Mouse (Mus musculus) C2C12 (cell line): Measurements from ENCODE around the gene Ddah2. TPM values are rescaled to one million over a fixed set of nuclear protein-coding genes. Genes with fewer than 3 reads are reported as not detected.
A peak's percentile ranks its signal among the peaks of the same experiment; 100 is the strongest.

ENCODE experiments used
- H3K27me3 ChIP-seq: one replicate; pipeline ENCODE4 v1.6.1; 2011; ENCODE audit not compliant: control insufficient read depth, insufficient read depth, insufficient read length
- H3K36me3 ChIP-seq: one replicate; pipeline ENCODE4 v1.6.1; 2011; ENCODE audit not compliant: control insufficient read depth, insufficient read depth
- H3K4me3 ChIP-seq: one replicate; pipeline ENCODE4 v1.5.1; 2011; ENCODE audit warnings: mild to moderate bottlenecking, control low read depth; ENCODE audit not compliant: poor library complexity, insufficient read depth, severe bottlenecking
- H3K79me2 ChIP-seq: one replicate; pipeline ENCODE4 v1.6.1; 2011; ENCODE audit not compliant: control insufficient read depth, insufficient read depth
- H3K79me3 ChIP-seq: one replicate; pipeline ENCODE4 v1.6.1; 2011; ENCODE audit warnings: low read depth, control low read depth
- H3ac ChIP-seq: one replicate; pipeline ENCODE3; 2011; ENCODE audit warnings: low read depth; ENCODE audit not compliant: control insufficient read depth, insufficient read length
- CEBPB ChIP-seq: IDR thresholded peaks from one replicate; pipeline ENCODE4 v1.6.1; 2011; ENCODE audit warnings: low read depth, mild to moderate bottlenecking, control low read depth, moderate library complexity
- CTCF ChIP-seq: IDR thresholded peaks from one replicate; pipeline ENCODE4 v1.5.1; 2011; ENCODE audit not compliant: control insufficient read depth, insufficient read depth, insufficient read length
- FOSL1 ChIP-seq: IDR thresholded peaks from one replicate; pipeline ENCODE4 v1.8.0; 2011; ENCODE audit warnings: mild to moderate bottlenecking, low read length; ENCODE audit not compliant: poor library complexity, insufficient read depth, severe bottlenecking
- MAX ChIP-seq: IDR thresholded peaks from one replicate; pipeline ENCODE4 v1.6.1; 2011; ENCODE audit warnings: mild to moderate bottlenecking, control low read depth
- MYOD1 ChIP-seq: IDR thresholded peaks from one replicate; pipeline ENCODE4 v1.6.1; 2011; ENCODE audit warnings: low read depth; ENCODE audit not compliant: control insufficient read depth, insufficient read length
- MYOG ChIP-seq: IDR thresholded peaks from one replicate; pipeline ENCODE4 v1.6.1; 2011; ENCODE audit not compliant: control insufficient read depth, insufficient read length; ENCODE audit errors: extremely low read depth
- USF1 ChIP-seq: IDR thresholded peaks from one replicate; pipeline ENCODE4 v1.6.1; 2011; ENCODE audit warnings: low read depth, mild to moderate bottlenecking, control low read depth, moderate library complexity
- polyA plus RNA-seq: library from polyadenylated mRNA; unstranded; fragments of >200 nt; fragmentation: generic; extraction: Trizol; gene quantifications from one replicate; pipeline ENCODE4 v1.2.1, GENCODE M21; 2012; ENCODE audit warnings: missing spikeins

Ddah2 gene
- polyA plus RNA-seq, 1 experiment = 129 TPM

DNA sequence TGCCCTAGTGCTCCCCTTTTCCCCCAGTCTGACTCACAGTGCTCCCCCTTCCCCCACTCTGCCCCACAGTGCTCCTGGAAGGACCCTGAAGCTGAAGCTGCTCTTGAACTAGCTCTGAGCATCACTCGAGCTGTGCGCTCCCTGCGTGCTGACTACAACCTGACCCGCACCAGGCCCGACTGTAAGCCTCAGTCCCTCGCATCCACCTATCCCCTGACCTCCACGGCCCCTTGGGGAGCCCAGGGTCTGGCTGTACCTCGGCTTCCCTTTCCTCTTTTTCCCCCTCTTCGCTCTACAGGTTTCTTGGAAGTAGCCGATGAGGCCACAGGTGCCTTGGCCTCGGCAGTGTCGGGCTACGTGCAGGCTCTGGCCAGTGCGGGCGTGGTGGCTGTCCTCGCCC lies 43.5 kb upstream of the Ddah2 start:
- no peaks in the 10 kb centered on the region for H3K27me3 ChIP-seq
- peak overlapping the region; percentile 11 for H3ac ChIP-seq
- H3K36me3 ChIP-seq = peaks cover 54% of the 10 kb centered on the region
- H3K79me3 ChIP-seq = no peaks in the 10 kb centered on the region
- no peak overlapping the region for H3K4me3 ChIP-seq
- H3K79me2 ChIP-seq = no peaks in the 10 kb centered on the region
- TF ChIP-seq MAX (no peak), MYOG (no peak), CEBPB (no peak), MYOD1 (no peak), CTCF (no peak), FOSL1 (no peak), USF1 (no peak)

GRCm38 (mm10) chr17:35016376-35016775 lies 42.5 kb upstream of the Ddah2 start, which contains the start of gene Vwa7:
Gene Vwa7, plus strand, starts transcription at chr17:35016579.
- H3K79me3 ChIP-seq = no peaks in the 10 kb centered on the region
- no peak for TF ChIP-seq CEBPB
- no peak for TF ChIP-seq USF1
- no peak for TF ChIP-seq FOSL1
- no peak for TF ChIP-seq MYOD1
- TF ChIP-seq MAX = no peak
- TF ChIP-seq MYOG = no peak
- TF ChIP-seq CTCF = no peak
- H3K27me3 ChIP-seq = no peaks in the 10 kb centered on the region
- peak within 1 kb of the TSS; percentile 11 for H3ac ChIP-seq
- H3K36me3 ChIP-seq = peaks cover 43% of the 10 kb centered on the region
- H3K79me2 ChIP-seq = no peaks in the 10 kb centered on the region
- H3K4me3 ChIP-seq = no peak within 1 kb of the TSS

GRCm38 (mm10) chr17:35016791-35017705 lies 41.8 kb upstream of the Ddah2 start:
- H3K27me3 ChIP-seq = no peaks in the 10 kb centered on the region
- no peak overlapping the region for H3ac ChIP-seq
- no peak for TF ChIP-seq MYOG
- TF ChIP-seq CEBPB = no peak
- TF ChIP-seq MYOD1 = no peak
- no peak for TF ChIP-seq USF1
- no peak for TF ChIP-seq FOSL1
- TF ChIP-seq CTCF = no peak
- TF ChIP-seq MAX = no peak
- no peaks in the 10 kb centered on the region for H3K79me2 ChIP-seq
- peaks cover 37% of the 10 kb centered on the region for H3K36me3 ChIP-seq
- no peak overlapping the region for H3K4me3 ChIP-seq
- no peaks in the 10 kb centered on the region for H3K79me3 ChIP-seq

DNA sequence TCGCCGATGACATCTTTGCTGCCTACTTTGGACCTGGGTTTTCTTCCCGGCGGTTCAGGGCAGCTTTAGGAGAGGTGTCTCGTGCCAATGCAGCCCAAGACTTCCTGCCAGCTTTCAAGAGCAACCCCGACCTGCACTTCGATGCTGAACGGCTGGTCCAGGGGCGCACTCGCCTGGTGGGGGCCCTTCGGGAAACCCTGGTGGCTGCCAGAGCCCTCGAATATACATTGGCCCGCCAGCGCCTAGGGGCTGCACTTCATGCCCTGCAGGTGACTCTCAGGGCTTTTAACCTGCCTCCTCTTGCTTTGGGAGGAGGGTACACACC lies 41.2 kb upstream of the Ddah2 start:
- no peaks in the 10 kb centered on the region for H3K79me3 ChIP-seq
- H3K79me2 ChIP-seq = no peaks in the 10 kb centered on the region
- H3K36me3 ChIP-seq = peaks cover 32% of the 10 kb centered on the region
- no peaks in the 10 kb centered on the region for H3K27me3 ChIP-seq
- TF ChIP-seq USF1 = no peak
- TF ChIP-seq MAX = no peak
- no peak for TF ChIP-seq MYOD1
- TF ChIP-seq MYOG = no peak
- TF ChIP-seq CEBPB = no peak
- TF ChIP-seq CTCF = no peak
- TF ChIP-seq FOSL1 = no peak
- no peak overlapping the region for H3ac ChIP-seq
- no peak overlapping the region for H3K4me3 ChIP-seq

GRCm38 (mm10) chr17:35018171-35018570 lies 40.7 kb upstream of the Ddah2 start:
- no peaks in the 10 kb centered on the region for H3K79me3 ChIP-seq
- no peak overlapping the region for H3ac ChIP-seq
- no peak overlapping the region for H3K4me3 ChIP-seq
- H3K27me3 ChIP-seq = no peaks in the 10 kb centered on the region
- no peak for TF ChIP-seq MAX
- TF ChIP-seq MYOD1 = no peak
- TF ChIP-seq CEBPB = no peak
- TF ChIP-seq FOSL1 = no peak
- TF ChIP-seq CTCF = no peak
- TF ChIP-seq USF1 = no peak
- TF ChIP-seq MYOG = no peak
- no peaks in the 10 kb centered on the region for H3K79me2 ChIP-seq
- peaks cover 27% of the 10 kb centered on the region for H3K36me3 ChIP-seq
